Mouse (Mus musculus): ENCODE measurements at regions not wholly inside any gene's neighbourhood (a gene's known extent, or its start where the extent isn't known, plus 50 kb on each side); places are given as distances from the start of the nearest gene placed in this dataset.
A peak's percentile ranks its signal among the peaks of the same experiment; 100 is the strongest.

DNA sequence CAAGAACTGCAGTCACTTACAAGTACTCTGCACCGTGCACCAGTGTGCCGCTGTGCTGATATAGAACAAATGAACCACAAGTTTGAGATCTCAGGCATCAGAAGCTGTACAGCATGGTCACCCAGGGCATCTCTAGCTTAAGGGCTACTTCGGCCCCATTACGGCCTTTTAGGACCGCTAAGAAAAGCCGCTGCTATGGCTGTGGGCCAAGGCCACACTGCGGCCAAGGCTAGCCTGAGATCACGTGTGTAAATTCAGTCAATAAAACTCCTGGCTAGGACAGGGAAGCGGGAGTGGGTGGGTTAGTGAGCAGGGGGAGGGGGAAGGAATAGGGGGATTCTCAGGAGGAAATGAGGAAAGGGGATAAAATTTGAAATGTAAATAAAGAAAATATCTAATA is 50.9 kb upstream of the Atp12a start:
- intact Hi-C loops (cut with DNase I), result loop anchor here (2.0 kb wide), 2 partner anchors 39 to 85 kb away; no protein-coding TSS in a partner anchor
- no peak for DNase-seq (ENCODE audit: low spot score in 2 of 2)

- DNase-seq (ENCODE audit: low spot score in 2 of 2), result peak; percentile 46 to 67
- intact Hi-C loops (cut with DNase I), result loop anchor here (2.0 kb wide), 2 partner anchors 38 to 84 kb away; no protein-coding TSS in a partner anchor
Measured at GRCm38 (mm10) chr14:56314459-56314858, 50.4 kb upstream of the Atp12a start.

Data from left cerebral cortex, postnatal 25 days (tissue).